Mouse (Mus musculus): ENCODE results near the gene Ciao2b. TPM values are rescaled to one million over a fixed set of nuclear protein-coding genes. Genes with fewer than 3 reads are reported as not detected.

Ciao2b gene
- total and polyA plus RNA-seq, 3 experiments, result 58.1 to 66.9 (median 63.9) TPM

DNA sequence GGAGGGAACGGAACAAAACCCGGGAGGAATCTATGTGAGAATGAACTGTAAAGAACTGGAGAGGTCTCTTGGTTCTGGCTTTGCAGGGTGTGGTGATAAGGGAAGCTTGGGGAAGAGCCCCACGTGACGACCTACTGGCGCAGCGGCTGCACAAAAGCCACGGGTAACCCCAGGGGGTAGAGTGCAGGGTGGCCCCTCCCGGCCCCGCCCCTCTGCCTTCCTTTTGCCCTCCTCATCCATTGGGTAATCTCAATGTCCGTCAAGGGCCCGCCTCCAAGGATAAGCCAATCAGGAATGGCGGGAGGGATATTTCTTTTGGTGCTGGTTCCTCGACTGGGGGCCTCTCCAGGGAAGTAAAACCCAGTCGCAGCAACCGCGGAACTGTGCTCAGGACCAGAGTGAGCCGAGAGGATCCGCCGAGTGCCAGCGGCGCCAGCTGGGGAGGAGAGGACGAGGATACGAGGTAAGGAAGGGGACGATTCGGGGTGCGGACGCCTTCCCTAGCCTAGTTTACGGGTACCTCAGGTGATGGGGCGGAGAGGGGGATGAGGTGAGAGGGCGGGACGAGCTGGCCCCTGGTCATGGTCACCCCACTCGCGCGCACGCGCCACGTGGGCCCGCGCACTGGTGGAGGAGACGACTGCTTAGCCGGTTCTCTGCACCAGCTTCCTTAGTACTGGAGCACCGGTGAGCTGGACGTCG is 50.5 kb downstream of the Ciao2b start, which contains the start of gene Pdp2:
Pdp2 (plus strand) TSS at position 319 of the 702 bp plus-strand sequence.
- WGBS, result under 1% methylated on average over 44 of the region's 44 CpGs
- peak; percentile 92 to 94 for DNase-seq
- H3K36me3 ChIP-seq (ENCODE audit: control insufficient read depth, insufficient read depth, low read length), result no peaks in the 10 kb centered on the region; the same call in 1 of the 2 replicates
- peak; percentile 34; the same call in 1 of the 2 replicates for TF ChIP-seq EP300 (IDR thresholded peaks at IDR 0.05; ENCODE audit: insufficient read depth, low read depth, low read length)
- no peak for TF ChIP-seq CTCF (IDR thresholded peaks at IDR 0.05)
- TF ChIP-seq POLR2A (IDR thresholded peaks at IDR 0.05; ENCODE audit: insufficient read depth, low read depth, low read length), result peak; percentile 89
- H3K27me3 ChIP-seq (ENCODE audit: control insufficient read depth, insufficient read depth, low read length), result no peaks in the 10 kb centered on the region
- intact Hi-C loops (cut with DNase I), result no loop called here
- peak within 1 kb of the TSS; percentile 79 for H3K9ac ChIP-seq (ENCODE audit: low read depth, low read length)
- peak within 1 kb of the TSS; percentile 91 for H3K4me3 ChIP-seq
- H3K4me1 ChIP-seq (ENCODE audit: control insufficient read depth, insufficient read depth, low read length), result peaks cover 2% of the 10 kb centered on the region
- H3K27ac ChIP-seq, result peak within 1 kb of the TSS; percentile 90
- peaks cover 3% of the 10 kb centered on the region for H3K79me2 ChIP-seq (replicated peaks; ENCODE audit: control insufficient read depth, insufficient read depth, low read length)

DNA sequence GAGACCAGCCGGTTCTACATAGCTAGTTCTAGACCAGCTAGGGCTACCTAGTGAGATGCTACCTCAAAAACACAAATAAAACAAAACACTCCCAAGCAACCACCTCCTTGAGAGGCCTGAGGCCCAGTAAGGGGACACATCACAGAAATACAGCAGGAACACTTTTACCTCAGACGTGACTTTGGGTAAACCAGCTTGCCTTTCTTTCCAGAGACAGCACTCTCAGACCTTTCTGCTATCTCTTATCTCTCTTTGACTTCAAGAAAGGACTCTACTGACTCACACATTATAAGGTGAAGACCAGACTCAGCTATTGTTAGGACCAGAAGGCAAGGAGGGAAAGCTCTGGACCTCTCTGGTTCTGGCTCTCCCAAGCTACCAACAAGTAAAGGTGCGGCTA is 51.5 kb downstream of the Ciao2b start:
- DNase-seq, result no peak
- Histone ChIP-seq H3K36me3 (ENCODE audit: control insufficient read depth, insufficient read depth, low read length) (no peaks in the 10 kb centered on the region; the same call in 1 of the 2 replicates), H3K79me2 (replicated peaks; ENCODE audit: control insufficient read depth, insufficient read depth, low read length) (peaks cover 3% of the 10 kb centered on the region), H3K9ac (ENCODE audit: low read depth, low read length) (no peak overlapping the region), H3K27me3 (ENCODE audit: control insufficient read depth, insufficient read depth, low read length) (no peaks in the 10 kb centered on the region), H3K4me3 (no peak overlapping the region), H3K4me1 (ENCODE audit: control insufficient read depth, insufficient read depth, low read length) (peaks cover 2% of the 10 kb centered on the region), H3K27ac (no peak overlapping the region)
- intact Hi-C loops (cut with DNase I), result no loop called here
- 95% methylated on average over 3 of the region's 3 CpGs for WGBS
- TF ChIP-seq POLR2A (IDR thresholded peaks at IDR 0.05; ENCODE audit: insufficient read depth, low read depth, low read length) (no peak), CTCF (IDR thresholded peaks at IDR 0.05) (no peak), EP300 (IDR thresholded peaks at IDR 0.05; ENCODE audit: insufficient read depth, low read depth, low read length) (no peak)

Other genes starting within 250 kb of the Ciao2b start
- gene Cmtm4, start 246.2 kb downstream of the Ciao2b start, total RNA-seq (2021), result 10 to 100 TPM; 10.0 to 11.4 TPM
- gene Cmtm4, start 246.2 kb downstream of the Ciao2b start, polyA plus RNA-seq (2012; rRNA removed), result 7.3 and 13.4 TPM in 2 replicates
- 100 to 1,000 TPM in 1 of 2 experiments, 10 to 100 TPM in 1; 86.8 to 107 TPM for gene Dync1li2, start 198.9 kb downstream of the Ciao2b start, total RNA-seq (2021)
- 20.2 and 38.5 TPM in 2 replicates for gene Dync1li2, start 198.9 kb downstream of the Ciao2b start, polyA plus RNA-seq (2012; rRNA removed)
- not detected for gene Terb1, start 132.1 kb downstream of the Ciao2b start, total RNA-seq (2021)
- not detected in 2 replicates for gene Terb1, start 132.1 kb downstream of the Ciao2b start, polyA plus RNA-seq (2012; rRNA removed)
- 10 to 100 TPM; 27.0 to 31.4 TPM for gene Nae1, start 107.3 kb downstream of the Ciao2b start, total RNA-seq (2021)
- 11.0 and 28.0 TPM in 2 replicates for gene Nae1, start 107.3 kb downstream of the Ciao2b start, polyA plus RNA-seq (2012; rRNA removed)
- 1 to 10 TPM; 2.0 to 2.9 TPM for gene Car7, start 107.3 kb downstream of the Ciao2b start, total RNA-seq (2021)
- gene Car7, start 107.3 kb downstream of the Ciao2b start, polyA plus RNA-seq (2012; rRNA removed), result 9.3 and 11.2 TPM in 2 replicates
- 10 to 100 TPM; 18.4 to 35.8 TPM for gene Pdp2, start 50.5 kb downstream of the Ciao2b start, total RNA-seq (2021)
- 10.0 and 18.8 TPM in 2 replicates for gene Pdp2, start 50.5 kb downstream of the Ciao2b start, polyA plus RNA-seq (2012; rRNA removed)
- 1 to 10 TPM; 3.3 to 4.3 TPM for gene Cdh16, start 17.6 kb downstream of the Ciao2b start, total RNA-seq (2021)
- gene Cdh16, start 17.6 kb downstream of the Ciao2b start, polyA plus RNA-seq (2012; rRNA removed), result 7.1 and 11.0 TPM in 2 replicates
- 100 to 1,000 TPM; 123 to 414 TPM for gene Rrad, start 10.6 kb downstream of the Ciao2b start, total RNA-seq (2021)
- 205 and 316 TPM in 2 replicates for gene Rrad, start 10.6 kb downstream of the Ciao2b start, polyA plus RNA-seq (2012; rRNA removed)
- not detected for gene Ces2a, start 92.0 kb upstream of the Ciao2b start, total RNA-seq (2021)
- 0.18 TPM in 1 of 2 replicates, not detected in the other for gene Ces2a, start 92.0 kb upstream of the Ciao2b start, polyA plus RNA-seq (2012; rRNA removed)
- gene Ces2b, start 189.6 kb upstream of the Ciao2b start, total RNA-seq (2021), result under 1 TPM; 0.16 to 0.32 TPM
- 0.06 and 0.15 TPM in 2 replicates for gene Ces2b, start 189.6 kb upstream of the Ciao2b start, polyA plus RNA-seq (2012; rRNA removed)
- gene Ces2c, start 205.1 kb upstream of the Ciao2b start, total RNA-seq (2021), result not detected
- gene Ces2c, start 205.1 kb upstream of the Ciao2b start, polyA plus RNA-seq (2012; rRNA removed), result not detected in 2 replicates

Data from heart, adult 2 months (tissue).